Mouse (Mus musculus): ENCODE measurements around the gene Tbcd. TPM values are rescaled to one million over a fixed set of nuclear protein-coding genes. Genes with fewer than 3 reads are reported as not detected.

Gene Tbcd
- polyA plus RNA-seq, 1 experiment from 2014 or later, result 22.8 TPM

DNA sequence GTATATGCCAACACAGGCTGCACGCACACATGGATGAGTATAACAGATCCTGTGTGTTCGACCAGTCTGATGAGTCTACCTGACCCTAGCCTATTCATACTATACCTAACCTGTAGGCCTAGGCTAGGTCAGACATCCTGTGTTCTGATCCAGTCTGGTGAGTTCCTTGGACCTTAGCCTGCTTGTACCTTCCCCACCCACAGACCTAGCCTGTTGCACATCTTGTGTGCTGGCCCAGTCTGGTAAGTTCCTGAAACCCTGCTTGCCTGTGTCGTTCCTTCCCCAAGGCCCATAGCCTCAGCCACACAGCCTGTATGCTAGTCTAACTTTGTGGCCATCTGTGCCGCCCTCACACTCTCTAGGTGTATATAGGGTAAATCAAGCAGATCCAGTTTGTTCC is 112.5 kb downstream of the Tbcd start:
- ATAC-seq (replicated peaks; ENCODE audit: extremely low read depth, insufficient read depth, low FRiP score), result no peak
- Histone ChIP-seq H3K4me3 (ENCODE audit: low read length) (no peak overlapping the region), H3K4me2 (ENCODE audit: low read depth, low read length) (no peak overlapping the region), H3K27ac (ENCODE audit: low read length) (no peak overlapping the region), H3K9me3 (replicated peaks; ENCODE audit: control insufficient read depth, low read length) (no peaks in the 10 kb centered on the region), H3K27me3 (ENCODE audit: control insufficient read depth, insufficient read depth, low read length) (no peaks in the 10 kb centered on the region), H3K36me3 (ENCODE audit: control insufficient read depth, insufficient read depth) (peaks cover 3% of the 10 kb centered on the region; the same call in 1 of the 2 replicates), H3K4me1 (ENCODE audit: control insufficient read depth, insufficient read depth, low read length) (peaks cover 2% of the 10 kb centered on the region; the same call in 1 of the 2 replicates), H3K9ac (ENCODE audit: low read length) (no peak overlapping the region)
- 92% methylated on average over 4 of the region's 4 CpGs for WGBS

DNA sequence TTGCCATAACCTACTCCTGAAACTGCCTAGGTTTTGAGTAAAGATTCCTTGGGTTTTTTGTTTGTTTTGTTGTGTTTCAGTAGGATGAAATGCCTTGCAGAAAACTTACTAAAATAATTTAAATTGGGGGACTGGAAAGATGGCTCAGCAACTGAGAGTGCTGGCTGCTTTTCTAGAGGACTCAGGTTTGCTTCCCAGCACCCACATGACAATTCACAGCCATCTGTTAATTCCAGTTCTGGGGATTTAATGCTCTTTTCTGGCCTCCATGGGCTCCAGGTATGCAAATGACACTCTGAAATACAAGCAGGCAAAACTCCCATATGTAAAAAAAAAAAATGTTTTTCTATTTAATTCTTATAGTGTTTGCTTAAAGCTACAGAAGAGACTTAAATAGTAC is 130.1 kb downstream of the Tbcd start:
- H3K4me2 ChIP-seq (ENCODE audit: low read depth, low read length), result no peak overlapping the region
- ATAC-seq (replicated peaks; ENCODE audit: extremely low read depth, insufficient read depth, low FRiP score), result no peak
- H3K27me3 ChIP-seq (ENCODE audit: control insufficient read depth, insufficient read depth, low read length), result no peaks in the 10 kb centered on the region
- H3K9ac ChIP-seq (ENCODE audit: low read length), result no peak overlapping the region
- H3K36me3 ChIP-seq (ENCODE audit: control insufficient read depth, insufficient read depth), result peaks cover 5% of the 10 kb centered on the region; the same call in 1 of the 2 replicates
- no peak overlapping the region for H3K4me3 ChIP-seq (ENCODE audit: low read length)
- H3K4me1 ChIP-seq (ENCODE audit: control insufficient read depth, insufficient read depth, low read length), result no peaks in the 10 kb centered on the region
- H3K9me3 ChIP-seq (replicated peaks; ENCODE audit: control insufficient read depth, low read length), result no peaks in the 10 kb centered on the region
- no peak overlapping the region for H3K27ac ChIP-seq (ENCODE audit: low read length)

DNA sequence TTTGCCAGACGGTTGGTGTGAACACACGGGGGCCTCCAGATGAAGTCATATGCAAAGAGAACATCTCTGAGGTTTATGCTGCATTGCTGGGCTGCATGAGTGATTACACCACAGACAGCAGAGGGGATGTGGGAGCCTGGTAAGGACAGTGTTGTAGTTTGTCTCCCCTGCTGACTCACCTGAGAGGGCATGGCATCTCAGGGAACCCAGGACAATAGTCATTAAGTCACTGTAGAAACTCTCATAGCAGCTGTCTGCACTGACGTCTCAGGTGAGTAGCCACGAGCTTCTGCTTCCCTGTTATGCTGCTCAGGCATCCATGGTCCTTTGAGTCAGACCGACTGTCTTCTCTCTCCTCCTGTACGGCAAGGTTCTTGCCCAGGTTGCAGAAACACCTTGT is 145.5 kb downstream of the Tbcd start:
- H3K9ac ChIP-seq (ENCODE audit: low read length), result no peak overlapping the region
- no peak overlapping the region for H3K4me3 ChIP-seq (ENCODE audit: low read length)
- no peak for ATAC-seq (replicated peaks; ENCODE audit: extremely low read depth, insufficient read depth, low FRiP score)
- no peaks in the 10 kb centered on the region for H3K27me3 ChIP-seq (ENCODE audit: control insufficient read depth, insufficient read depth, low read length)
- H3K4me2 ChIP-seq (ENCODE audit: low read depth, low read length), result no peak overlapping the region
- WGBS, result 86% methylated on average over 6 of the region's 6 CpGs
- H3K4me1 ChIP-seq (ENCODE audit: control insufficient read depth, insufficient read depth, low read length), result no peaks in the 10 kb centered on the region
- H3K9me3 ChIP-seq (replicated peaks; ENCODE audit: control insufficient read depth, low read length), result no peaks in the 10 kb centered on the region
- no peak overlapping the region for H3K27ac ChIP-seq (ENCODE audit: low read length)
- peaks cover 5% of the 10 kb centered on the region for H3K36me3 ChIP-seq (ENCODE audit: control insufficient read depth, insufficient read depth)

DNA sequence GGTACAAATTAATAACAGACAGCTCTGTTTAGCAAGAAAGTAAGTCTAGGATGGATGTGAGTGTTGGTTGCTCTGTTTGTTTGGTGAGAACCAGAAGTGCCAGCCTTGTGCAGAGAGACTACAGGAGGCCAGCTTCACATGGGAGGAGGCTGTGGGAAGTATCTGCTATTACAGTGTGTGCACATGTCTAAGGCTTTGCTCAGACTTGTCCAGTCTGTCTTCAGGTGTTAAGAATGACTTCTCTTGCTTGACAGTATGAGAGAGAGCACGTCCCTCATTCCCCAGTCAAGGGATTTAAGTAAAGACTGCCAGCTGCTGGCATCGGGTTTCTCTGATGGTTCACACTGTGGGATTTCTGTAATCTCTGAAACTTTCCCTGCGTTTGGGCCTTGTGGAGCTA is 149.7 kb downstream of the Tbcd start:
- 76% methylated on average over 3 of the region's 3 CpGs for WGBS
- no peak for ATAC-seq (replicated peaks; ENCODE audit: extremely low read depth, insufficient read depth, low FRiP score)

DNA sequence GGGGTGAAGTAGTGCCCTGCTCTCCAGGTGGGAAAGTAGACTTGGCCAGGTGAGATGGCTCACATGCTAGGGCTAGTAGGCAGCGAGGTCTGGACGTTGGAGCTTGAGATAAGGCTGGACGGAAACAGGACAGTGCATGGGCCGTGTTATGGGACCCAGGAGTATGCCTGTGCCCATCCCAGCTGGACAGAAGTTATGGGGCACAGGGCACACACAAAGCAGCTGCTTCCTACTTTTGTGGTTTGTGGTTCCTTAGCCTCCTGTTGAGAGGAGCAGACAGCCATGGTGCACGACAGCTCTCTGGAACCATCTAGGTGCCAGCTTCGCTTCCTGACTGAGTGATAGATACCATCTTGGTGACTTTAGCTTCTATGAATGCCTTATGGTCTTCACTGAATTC is 153.9 kb downstream of the Tbcd start:
- H3K9me3 ChIP-seq (replicated peaks; ENCODE audit: control insufficient read depth, low read length), result no peaks in the 10 kb centered on the region
- H3K9ac ChIP-seq (ENCODE audit: low read length), result no peak overlapping the region
- no peaks in the 10 kb centered on the region for H3K27me3 ChIP-seq (ENCODE audit: control insufficient read depth, insufficient read depth, low read length)
- WGBS, result 77% methylated on average over 6 of the region's 6 CpGs
- H3K4me2 ChIP-seq (ENCODE audit: low read depth, low read length), result no peak overlapping the region
- ATAC-seq (replicated peaks; ENCODE audit: extremely low read depth, insufficient read depth, low FRiP score), result no peak
- H3K4me3 ChIP-seq (ENCODE audit: low read length), result no peak overlapping the region
- H3K27ac ChIP-seq (ENCODE audit: low read length), result no peak overlapping the region
- peaks cover 15% of the 10 kb centered on the region for H3K36me3 ChIP-seq (ENCODE audit: control insufficient read depth, insufficient read depth)
- H3K4me1 ChIP-seq (ENCODE audit: control insufficient read depth, insufficient read depth, low read length), result no peaks in the 10 kb centered on the region

More for the DNA sequence above, 149.7 kb downstream of the Tbcd start:
- H3K27me3 ChIP-seq (ENCODE audit: control insufficient read depth, insufficient read depth, low read length), result no peaks in the 10 kb centered on the region
- no peaks in the 10 kb centered on the region for H3K9me3 ChIP-seq (replicated peaks; ENCODE audit: control insufficient read depth, low read length)
- no peak overlapping the region for H3K4me3 ChIP-seq (ENCODE audit: low read length)
- H3K4me2 ChIP-seq (ENCODE audit: low read depth, low read length), result no peak overlapping the region
- H3K36me3 ChIP-seq (ENCODE audit: control insufficient read depth, insufficient read depth), result peaks cover 10% of the 10 kb centered on the region
- H3K4me1 ChIP-seq (ENCODE audit: control insufficient read depth, insufficient read depth, low read length), result no peaks in the 10 kb centered on the region
- no peak overlapping the region for H3K9ac ChIP-seq (ENCODE audit: low read length)
- no peak overlapping the region for H3K27ac ChIP-seq (ENCODE audit: low read length)

DNA sequence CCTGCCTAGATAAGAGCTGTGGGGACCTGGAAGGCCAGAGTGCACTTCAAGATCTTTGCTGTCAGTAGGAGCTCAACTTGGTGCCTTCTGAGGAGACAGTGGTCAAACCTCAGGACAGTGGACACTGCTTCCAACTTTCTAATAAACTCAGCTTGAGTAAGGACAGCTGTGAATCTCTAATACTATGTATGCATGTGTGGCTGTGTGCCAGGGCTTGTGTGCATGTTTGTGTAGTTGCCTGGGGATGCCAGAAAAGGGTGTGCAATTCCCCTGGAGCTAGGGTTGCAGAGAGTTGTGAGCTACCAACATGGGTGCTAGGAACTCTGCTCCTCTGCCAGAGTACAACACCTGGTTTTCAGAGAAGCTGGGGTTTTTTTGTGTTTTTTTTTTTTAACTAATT is 159.2 kb downstream of the Tbcd start:
- peaks cover 20% of the 10 kb centered on the region for H3K36me3 ChIP-seq (ENCODE audit: control insufficient read depth, insufficient read depth)
- peaks cover 6% of the 10 kb centered on the region; the same call in 1 of the 2 replicates for H3K9me3 ChIP-seq (replicated peaks; ENCODE audit: control insufficient read depth, low read length)
- no peak for ATAC-seq (replicated peaks; ENCODE audit: extremely low read depth, insufficient read depth, low FRiP score)
- H3K4me1 ChIP-seq (ENCODE audit: control insufficient read depth, insufficient read depth, low read length), result no peaks in the 10 kb centered on the region
- H3K4me2 ChIP-seq (ENCODE audit: low read depth, low read length), result no peak overlapping the region
- H3K4me3 ChIP-seq (ENCODE audit: low read length), result no peak overlapping the region
- H3K9ac ChIP-seq (ENCODE audit: low read length), result no peak overlapping the region
- H3K27ac ChIP-seq (ENCODE audit: low read length), result no peak overlapping the region
- H3K27me3 ChIP-seq (ENCODE audit: control insufficient read depth, insufficient read depth, low read length), result no peaks in the 10 kb centered on the region

DNA sequence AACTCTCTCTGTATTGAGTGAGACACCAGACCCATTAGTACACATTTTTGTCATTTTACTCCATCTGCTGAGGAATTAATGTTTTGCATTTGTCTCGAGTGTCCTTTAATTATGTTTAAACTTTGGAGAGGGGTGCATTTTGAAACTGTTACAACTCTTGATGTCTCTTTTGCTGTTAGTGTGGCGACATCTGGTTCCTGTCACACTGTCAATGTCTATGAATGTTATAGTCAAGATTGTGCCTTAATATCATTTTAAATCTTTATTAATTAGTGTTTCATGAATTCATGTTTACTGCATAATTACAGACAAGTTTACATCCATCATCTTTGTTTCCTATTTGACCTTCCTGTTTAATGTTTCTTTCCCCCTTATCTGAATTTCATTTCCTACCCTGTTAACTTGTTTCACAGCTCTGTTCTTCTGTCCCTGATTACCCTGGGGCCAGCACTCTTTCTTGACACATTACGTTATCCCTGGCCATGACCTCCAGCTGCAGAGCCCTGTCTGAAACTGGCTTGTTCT is 164.3 kb downstream of the Tbcd start:
- peaks cover 6% of the 10 kb centered on the region; the same call in 1 of the 2 replicates for H3K9me3 ChIP-seq (replicated peaks; ENCODE audit: control insufficient read depth, low read length)
- no peak overlapping the region for H3K4me2 ChIP-seq (ENCODE audit: low read depth, low read length)
- H3K27me3 ChIP-seq (ENCODE audit: control insufficient read depth, insufficient read depth, low read length), result no peaks in the 10 kb centered on the region
- no peak overlapping the region for H3K4me3 ChIP-seq (ENCODE audit: low read length)
- peaks cover 23% of the 10 kb centered on the region for H3K36me3 ChIP-seq (ENCODE audit: control insufficient read depth, insufficient read depth)
- no peak overlapping the region for H3K27ac ChIP-seq (ENCODE audit: low read length)
- H3K4me1 ChIP-seq (ENCODE audit: control insufficient read depth, insufficient read depth, low read length), result no peaks in the 10 kb centered on the region
- no peak for ATAC-seq (replicated peaks; ENCODE audit: extremely low read depth, insufficient read depth, low FRiP score)
- 57% methylated on average over 3 of the region's 3 CpGs for WGBS
- H3K9ac ChIP-seq (ENCODE audit: low read length), result no peak overlapping the region

DNA sequence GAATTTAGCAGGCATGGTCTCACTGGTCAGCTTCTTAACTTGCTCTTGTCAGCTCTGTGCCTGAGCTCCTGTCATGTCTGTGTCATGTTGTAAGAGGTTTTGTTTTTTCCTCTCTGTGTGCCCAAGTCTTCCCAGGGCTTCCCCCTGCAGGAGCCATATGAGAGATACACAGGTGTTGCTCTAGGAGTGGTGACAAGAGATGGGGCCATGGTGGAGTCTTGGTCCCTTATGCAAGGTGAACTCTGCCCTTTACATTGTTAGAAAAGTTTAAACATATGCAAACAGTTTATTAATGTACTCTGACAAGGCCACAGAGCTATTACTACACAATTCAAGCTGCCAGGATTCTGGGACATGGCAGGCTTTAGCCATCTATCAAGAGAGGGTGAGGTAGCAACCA is 164.8 kb downstream of the Tbcd start:
- H3K27ac ChIP-seq (ENCODE audit: low read length), result no peak overlapping the region
- H3K27me3 ChIP-seq (ENCODE audit: control insufficient read depth, insufficient read depth, low read length), result no peaks in the 10 kb centered on the region
- peaks cover 6% of the 10 kb centered on the region; the same call in 1 of the 2 replicates for H3K9me3 ChIP-seq (replicated peaks; ENCODE audit: control insufficient read depth, low read length)
- H3K4me3 ChIP-seq (ENCODE audit: low read length), result no peak overlapping the region
- H3K9ac ChIP-seq (ENCODE audit: low read length), result no peak overlapping the region
- H3K4me2 ChIP-seq (ENCODE audit: low read depth, low read length), result no peak overlapping the region
- no peaks in the 10 kb centered on the region for H3K4me1 ChIP-seq (ENCODE audit: control insufficient read depth, insufficient read depth, low read length)
- ATAC-seq (replicated peaks; ENCODE audit: extremely low read depth, insufficient read depth, low FRiP score), result no peak
- peaks cover 23% of the 10 kb centered on the region for H3K36me3 ChIP-seq (ENCODE audit: control insufficient read depth, insufficient read depth)

DNA sequence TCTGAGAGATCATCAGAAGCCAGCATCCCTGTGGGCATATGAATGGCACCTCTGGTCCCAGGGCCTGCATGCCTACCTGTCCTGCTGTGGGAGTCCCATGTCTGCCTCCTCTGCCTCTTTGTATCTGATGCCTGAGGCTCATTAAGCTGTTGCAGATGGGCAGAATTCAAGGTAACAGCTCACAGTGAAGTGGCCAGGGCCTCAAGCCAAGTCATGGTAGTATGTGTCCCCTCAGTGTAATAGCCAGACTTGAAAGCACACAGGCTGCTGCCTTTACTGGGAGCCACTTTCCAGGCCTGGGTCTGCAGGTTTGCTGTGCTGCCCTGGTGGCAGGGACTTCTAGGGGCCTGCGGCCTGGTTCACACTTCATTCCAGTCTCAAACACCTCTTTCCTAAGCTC is 165.6 kb downstream of the Tbcd start:
- Histone ChIP-seq H3K36me3 (ENCODE audit: control insufficient read depth, insufficient read depth) (peaks cover 27% of the 10 kb centered on the region), H3K27ac (ENCODE audit: low read length) (no peak overlapping the region), H3K9me3 (replicated peaks; ENCODE audit: control insufficient read depth, low read length) (peaks cover 6% of the 10 kb centered on the region; the same call in 1 of the 2 replicates), H3K4me2 (ENCODE audit: low read depth, low read length) (no peak overlapping the region), H3K27me3 (ENCODE audit: control insufficient read depth, insufficient read depth, low read length) (no peaks in the 10 kb centered on the region), H3K9ac (ENCODE audit: low read length) (no peak overlapping the region), H3K4me3 (ENCODE audit: low read length) (no peak overlapping the region), H3K4me1 (ENCODE audit: control insufficient read depth, insufficient read depth, low read length) (no peaks in the 10 kb centered on the region)
- 92% methylated on average over 1 of the region's 1 CpGs for WGBS
- ATAC-seq (replicated peaks; ENCODE audit: extremely low read depth, insufficient read depth, low FRiP score), result no peak

All from heart, embryonic 16.5 days (tissue).